Mouse (Mus musculus) neural tube, embryonic 14.5 days (tissue): ENCODE measurements around the gene Nt5c2. TPM values are rescaled to one million over a fixed set of nuclear protein-coding genes. Genes with fewer than 3 reads are reported as not detected.
"Not testable (repeated sequence)": the region's sequence is repeated elsewhere in the genome, so short reads cannot be mapped to it uniquely, and the experiment has no call there.

Experiments used
- ATAC-seq: fragments of 200-750 bp; cut with Nextera tagmentation; 2 replicates; pipeline ENCODE4 v1.8.0; 2017; ENCODE audit warnings: low read depth, mild to moderate bottlenecking, moderate TSS enrichment, moderate library complexity
- H3K27ac ChIP-seq: fragments of 300-500 bp; sonication (generic); 2 replicates; pipeline ENCODE4 v1.5.1; 2014; ENCODE audit warnings: low read depth, mild to moderate bottlenecking, control low read depth, low read length, moderate library complexity, mixed read lengths
- H3K27me3 ChIP-seq: fragments of 300-500 bp; sonication (generic); 2 replicates; pipeline ENCODE4 v1.6.1; 2014; ENCODE audit warnings: low read length; ENCODE audit not compliant: control insufficient read depth, insufficient read depth
- H3K36me3 ChIP-seq: fragments of 300-500 bp; sonication (generic); 2 replicates; pipeline ENCODE4 v1.6.1; 2014; ENCODE audit warnings: low read length, mixed read lengths; ENCODE audit not compliant: control insufficient read depth, insufficient read depth
- H3K4me1 ChIP-seq: fragments of 300-500 bp; sonication (generic); 2 replicates; pipeline ENCODE4 v1.6.1; 2014; ENCODE audit warnings: low read length; ENCODE audit not compliant: control insufficient read depth, insufficient read depth
- H3K4me2 ChIP-seq: fragments of 300-500 bp; sonication (generic); 2 replicates; pipeline ENCODE4 v1.6.1; 2014; ENCODE audit warnings: mild to moderate bottlenecking, low read depth, low read length, control low read depth
- H3K4me3 ChIP-seq: fragments of 300-500 bp; sonication (generic); 2 replicates; pipeline ENCODE4 v1.5.1; 2014; ENCODE audit warnings: low read depth, low read length, control low read depth, mixed read lengths
- H3K9ac ChIP-seq: fragments of 300-500 bp; sonication (generic); replicated peaks from 2 replicates; pipeline ENCODE4 v1.6.1; 2014; ENCODE audit warnings: low read depth, mild to moderate bottlenecking, control low read depth, low read length, mixed read lengths
- H3K9me3 ChIP-seq: fragments of 300-500 bp; sonication (generic); 2 replicates; pipeline ENCODE4 v1.6.1; 2016; ENCODE audit warnings: low read length; ENCODE audit not compliant: control insufficient read depth
- WGBS: fragments of 180-500 bp; shearing (Covaris S2); extraction: QIAGEN DNeasy Blood & Tissue Kit; methylation state at CpG from one replicate; pipeline ENCODE4 v1.1.7; 2014; 5-methylcytosine and 5-hydroxymethylcytosine counted together
- polyA plus RNA-seq: library from polyadenylated mRNA; unstranded; fragments of >200 nt; fragmentation: Nextera tagmentation; extraction: Ambion mirVana; gene quantifications from 2 replicates; pipeline ENCODE4 v1.2.1, GENCODE M21; 2014

Nt5c2 gene
- polyA plus RNA-seq, 1 experiment from 2014 or later = 80.3 TPM

DNA sequence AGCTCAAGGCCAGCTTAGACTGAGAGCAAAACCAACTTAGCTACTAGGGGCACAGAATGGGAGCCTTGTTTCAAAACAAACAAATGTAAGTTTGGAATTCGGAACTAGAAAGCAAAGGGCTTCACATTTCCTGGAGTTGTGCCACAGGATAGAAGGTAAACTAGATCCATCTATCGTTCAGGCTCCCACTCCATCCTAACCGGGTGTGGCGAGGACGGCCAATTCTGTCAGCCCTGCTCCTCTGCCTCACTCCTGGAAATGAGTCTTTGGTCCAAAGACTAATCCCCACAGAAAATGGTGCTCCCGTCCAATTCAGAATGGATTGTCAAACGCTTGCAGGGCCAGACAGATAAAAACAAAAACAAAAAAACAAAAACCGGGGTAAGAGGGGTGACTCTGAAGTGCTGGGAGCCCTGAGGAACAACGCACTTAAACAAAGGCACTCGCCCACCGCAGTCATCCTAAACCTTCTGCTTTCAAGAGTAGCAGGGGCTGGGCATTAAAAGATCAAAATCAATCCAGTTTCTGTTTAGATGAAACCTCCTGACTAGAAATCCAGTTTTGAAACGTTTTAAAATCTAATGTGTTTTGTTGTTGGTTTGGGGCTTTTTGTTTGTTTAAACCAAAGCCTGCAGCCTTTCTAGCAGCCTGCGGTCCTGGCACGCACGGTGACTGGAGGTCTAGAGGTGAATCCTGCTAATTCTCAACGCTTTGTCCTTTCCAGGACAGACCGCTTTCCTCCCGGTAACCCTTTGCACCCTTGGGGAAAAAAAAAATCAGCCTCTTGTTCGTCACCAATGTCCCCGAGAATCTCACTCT lies 1.4 kb downstream of the Nt5c2 start:
- H3K4me1 ChIP-seq = no peaks in the 10 kb centered on the region
- peak overlapping the region; percentile 71 for H3K4me2 ChIP-seq
- peak overlapping the region; percentile 68 for H3K4me3 ChIP-seq
- H3K27me3 ChIP-seq = peaks cover 7% of the 10 kb centered on the region; the same call in 1 of the 2 replicates
- H3K27ac ChIP-seq = peak overlapping the region; percentile 97
- H3K9ac ChIP-seq = peak overlapping the region; percentile 96
- no peaks in the 10 kb centered on the region for H3K36me3 ChIP-seq
- H3K9me3 ChIP-seq = no peaks in the 10 kb centered on the region
- no peak for ATAC-seq
- WGBS = 8% methylated on average over 20 of the region's 20 CpGs

DNA sequence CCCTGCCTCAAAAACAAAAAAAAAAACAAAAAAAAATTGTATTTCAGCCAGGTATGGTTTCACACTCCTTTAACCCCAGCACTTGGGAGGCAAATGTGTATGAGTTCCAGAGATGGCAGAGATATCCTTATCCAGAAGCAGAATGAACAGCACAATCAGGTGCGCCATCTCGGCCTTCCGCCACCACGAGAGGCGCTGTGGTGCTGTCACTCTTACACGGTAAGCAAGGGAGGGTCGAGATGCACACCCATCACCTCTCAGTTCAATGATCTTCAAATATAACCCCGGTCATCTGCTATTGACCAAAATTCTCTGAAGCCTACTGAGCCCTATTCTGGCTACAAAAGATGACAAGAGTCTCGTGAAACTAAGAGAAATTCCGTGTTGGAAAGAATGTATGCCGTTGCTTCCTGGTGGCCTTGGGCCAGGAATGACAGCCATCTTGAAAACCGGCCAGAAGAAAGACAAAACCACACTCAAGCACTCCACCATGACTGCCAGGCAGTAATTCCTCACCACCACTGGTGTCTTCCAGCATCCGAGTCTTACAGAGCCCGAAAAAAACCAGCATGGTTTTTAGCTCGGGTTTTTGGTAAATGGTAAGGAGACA lies 2.3 kb downstream of the Nt5c2 start:
- no peak overlapping the region for H3K27ac ChIP-seq
- no peak for ATAC-seq
- no peak overlapping the region for H3K4me2 ChIP-seq
- H3K9me3 ChIP-seq = no peaks in the 10 kb centered on the region
- peaks cover 7% of the 10 kb centered on the region; the same call in 1 of the 2 replicates for H3K27me3 ChIP-seq
- no peaks in the 10 kb centered on the region for H3K36me3 ChIP-seq
- no peaks in the 10 kb centered on the region for H3K4me1 ChIP-seq
- 88% methylated on average over 15 of the region's 15 CpGs for WGBS
- no peak overlapping the region for H3K4me3 ChIP-seq
- no peak overlapping the region for H3K9ac ChIP-seq

DNA sequence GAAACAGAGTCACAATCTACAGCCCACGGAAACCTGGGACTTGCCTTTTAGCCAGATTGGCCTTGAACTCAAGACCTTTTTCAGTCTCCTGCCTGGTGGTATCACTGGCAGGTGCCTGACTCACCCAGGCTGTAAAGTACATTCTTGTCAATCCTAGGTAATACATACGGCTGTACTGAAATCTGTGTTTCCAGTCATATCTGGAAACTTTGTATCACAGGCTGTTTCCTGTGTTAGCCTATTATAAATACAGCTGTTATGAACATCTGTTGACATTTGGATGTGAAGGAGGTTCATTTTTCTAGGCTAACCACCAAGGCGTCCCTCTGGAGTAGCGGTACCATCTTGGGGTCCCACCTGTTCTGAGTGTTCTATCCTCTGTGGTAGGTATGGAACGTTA lies 5.0 kb downstream of the Nt5c2 start:
- no peaks in the 10 kb centered on the region for H3K9me3 ChIP-seq
- H3K4me1 ChIP-seq = no peaks in the 10 kb centered on the region
- H3K9ac ChIP-seq = no peak overlapping the region
- ATAC-seq = no peak
- H3K36me3 ChIP-seq = no peaks in the 10 kb centered on the region
- no peak overlapping the region for H3K27ac ChIP-seq
- H3K4me3 ChIP-seq = no peak overlapping the region
- 91% methylated on average over 5 of the region's 5 CpGs for WGBS
- H3K27me3 ChIP-seq = peaks cover 3% of the 10 kb centered on the region; the same call in 1 of the 2 replicates
- H3K4me2 ChIP-seq = no peak overlapping the region

DNA sequence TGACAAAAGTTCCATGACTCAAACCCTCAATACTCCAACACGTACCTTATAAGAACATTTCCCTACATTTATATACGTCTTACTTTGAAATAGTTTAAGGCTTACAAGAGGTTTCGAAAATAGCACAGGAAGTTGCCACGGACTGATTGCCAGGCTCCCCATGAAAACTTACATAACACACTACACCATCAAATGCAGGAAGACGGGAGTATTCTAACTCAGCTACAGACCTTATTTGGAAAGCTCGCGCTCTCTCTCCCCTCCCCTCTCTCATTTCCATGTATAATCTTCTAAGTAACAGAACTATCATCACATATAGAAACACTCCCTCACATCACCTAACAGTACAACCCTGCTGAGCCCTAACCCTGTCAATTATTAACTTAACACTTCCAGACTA lies 5.5 kb downstream of the Nt5c2 start:
- Histone ChIP-seq H3K4me3 (no peak overlapping the region), H3K4me2 (no peak overlapping the region), H3K4me1 (no peaks in the 10 kb centered on the region), H3K27me3 (peaks cover 2% of the 10 kb centered on the region; the same call in 1 of the 2 replicates), H3K9ac (no peak overlapping the region), H3K9me3 (no peaks in the 10 kb centered on the region), H3K27ac (no peak overlapping the region), H3K36me3 (no peaks in the 10 kb centered on the region)
- ATAC-seq = no peak
- 91% methylated on average over 7 of the region's 7 CpGs for WGBS

DNA sequence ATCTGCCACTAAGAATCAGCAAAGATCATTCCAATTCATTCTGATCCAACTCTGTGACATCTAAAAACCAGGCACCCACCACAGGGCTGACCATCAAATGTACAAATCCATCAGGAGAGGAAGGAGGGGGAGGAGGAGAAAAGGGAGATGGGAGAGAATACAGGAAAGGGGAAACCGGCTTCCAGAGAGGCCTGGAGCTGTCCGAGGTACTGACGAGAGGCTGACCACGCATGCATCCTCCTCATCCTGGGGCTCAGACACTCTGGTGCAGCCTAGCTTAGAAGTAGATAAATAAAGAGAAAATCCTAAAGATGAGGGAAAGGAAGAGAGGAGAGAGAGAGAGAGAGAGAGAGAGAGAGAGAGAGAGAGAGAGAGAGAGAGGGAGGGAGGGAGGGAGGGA lies 8.6 kb downstream of the Nt5c2 start:
- no peaks in the 10 kb centered on the region for H3K36me3 ChIP-seq
- H3K9ac ChIP-seq = no peak overlapping the region
- no peak overlapping the region for H3K4me3 ChIP-seq
- H3K27ac ChIP-seq = no peak overlapping the region
- no peaks in the 10 kb centered on the region for H3K9me3 ChIP-seq
- H3K4me2 ChIP-seq = no peak overlapping the region
- no peak for ATAC-seq
- H3K27me3 ChIP-seq = no peaks in the 10 kb centered on the region
- WGBS = 6% methylated on average over 4 of the region's 4 CpGs
- H3K4me1 ChIP-seq = no peaks in the 10 kb centered on the region

DNA sequence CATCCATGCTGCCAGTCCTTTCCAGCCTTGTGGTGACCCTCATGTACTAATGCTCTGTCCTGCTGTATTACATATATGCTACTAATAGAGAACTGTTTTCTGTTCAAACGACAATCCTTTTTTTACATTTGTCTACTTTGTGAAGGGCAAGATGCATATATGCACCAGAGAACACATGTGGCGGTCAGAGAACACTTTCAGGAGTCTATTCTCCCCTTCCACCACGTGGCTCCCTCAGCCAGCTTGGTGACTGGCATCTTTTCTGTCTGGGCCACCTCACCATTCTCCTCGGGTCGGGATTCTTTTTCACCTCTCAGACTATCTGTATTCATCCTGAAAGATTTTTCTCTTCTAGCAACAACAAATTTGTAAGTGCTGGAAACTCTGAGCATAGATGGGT lies 9.1 kb downstream of the Nt5c2 start:
- Histone ChIP-seq H3K4me2 (no peak overlapping the region), H3K4me3 (no peak overlapping the region), H3K4me1 (no peaks in the 10 kb centered on the region), H3K36me3 (no peaks in the 10 kb centered on the region), H3K27ac (no peak overlapping the region), H3K27me3 (no peaks in the 10 kb centered on the region), H3K9ac (no peak overlapping the region), H3K9me3 (no peaks in the 10 kb centered on the region)
- ATAC-seq = no peak
- WGBS = 61% methylated on average over 5 of the region's 5 CpGs

DNA sequence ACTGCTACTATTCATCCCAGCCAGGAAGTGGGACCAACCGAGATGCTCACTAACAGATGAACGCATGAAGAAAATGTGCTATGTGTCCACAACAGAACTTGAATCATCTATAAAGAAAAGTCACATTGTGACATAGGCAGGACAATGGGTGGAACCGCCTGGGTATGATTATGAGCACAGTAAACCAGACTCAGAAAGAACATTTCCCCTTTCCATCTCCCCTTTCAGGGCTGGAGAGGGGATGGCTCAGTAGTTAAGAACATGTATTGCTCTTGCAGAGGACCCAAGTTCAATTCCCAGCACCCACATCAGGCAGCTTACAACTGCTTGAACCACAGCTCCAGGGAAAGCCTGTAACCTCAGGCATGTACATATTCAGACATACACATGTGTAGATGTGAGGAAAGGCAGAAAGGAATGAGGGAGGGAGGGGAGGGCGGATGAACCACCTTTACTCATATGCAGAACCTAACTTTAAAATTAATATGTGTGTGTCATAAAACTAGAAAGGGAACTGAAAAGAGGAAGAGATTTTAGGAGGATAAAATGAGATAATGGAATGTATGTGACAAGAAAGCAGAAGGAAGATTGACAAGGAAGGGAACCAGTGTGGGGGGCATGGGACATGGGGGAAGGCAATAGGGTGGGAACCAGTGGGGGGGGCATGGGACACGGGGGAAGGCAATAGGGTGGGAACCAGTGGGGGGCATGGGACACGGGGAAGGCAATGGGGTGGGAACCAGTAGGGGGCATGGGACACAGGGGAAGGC lies 11.0 kb downstream of the Nt5c2 start:
- no peak overlapping the region for H3K27ac ChIP-seq
- H3K27me3 ChIP-seq = no peaks in the 10 kb centered on the region
- no peak overlapping the region for H3K4me3 ChIP-seq
- no peak for ATAC-seq
- H3K9ac ChIP-seq = no peak overlapping the region
- 79% methylated on average over 6 of the region's 6 CpGs for WGBS
- H3K36me3 ChIP-seq = no peaks in the 10 kb centered on the region
- H3K4me1 ChIP-seq = no peaks in the 10 kb centered on the region
- no peak overlapping the region for H3K4me2 ChIP-seq
- no peaks in the 10 kb centered on the region for H3K9me3 ChIP-seq

DNA sequence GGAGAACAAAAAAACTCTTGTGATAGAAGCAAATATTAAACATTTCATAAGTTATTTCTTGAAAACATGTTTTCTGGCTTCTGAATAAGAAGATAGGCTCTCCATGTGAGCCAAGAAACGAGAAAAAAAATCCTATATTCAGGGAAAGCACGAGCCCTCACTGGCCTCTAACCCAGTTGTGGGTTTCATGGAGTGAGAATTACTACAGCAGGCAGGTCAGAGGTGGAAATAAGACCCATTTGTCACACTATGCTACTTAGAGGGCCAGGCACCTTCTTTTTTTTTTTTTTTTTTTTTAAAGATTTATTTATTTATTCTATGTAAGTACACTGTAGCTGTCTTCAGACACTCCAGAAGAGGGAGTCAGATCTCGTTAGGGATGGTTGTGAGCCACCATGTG lies 14.6 kb downstream of the Nt5c2 start:
- H3K4me2 ChIP-seq, H3K27me3 ChIP-seq, ATAC-seq, H3K9ac ChIP-seq, H3K36me3 ChIP-seq, H3K27ac ChIP-seq, H3K4me1 ChIP-seq, H3K4me3 ChIP-seq, H3K9me3 ChIP-seq: not testable (repeated sequence)
- WGBS = 86% methylated on average over 2 of the region's 3 CpGs

DNA sequence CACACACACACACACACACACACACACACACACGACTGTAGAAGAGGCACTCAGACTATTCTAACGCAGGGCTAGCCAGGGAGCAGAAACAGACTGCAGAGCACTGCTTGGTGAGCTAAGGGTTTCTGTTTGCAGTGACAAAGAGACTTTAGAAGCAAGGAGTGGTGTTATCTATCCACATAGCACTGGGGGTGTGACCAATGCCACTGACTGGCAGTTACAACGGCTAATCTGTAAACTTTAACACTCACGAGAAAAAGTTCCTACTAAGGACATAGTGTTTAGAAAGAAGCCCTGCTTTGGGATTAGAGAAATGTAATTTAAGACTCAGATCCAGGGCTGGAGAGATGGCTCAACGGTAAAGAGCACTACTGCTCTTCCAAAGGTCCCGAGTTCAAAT lies 15.2 kb downstream of the Nt5c2 start:
- Histone ChIP-seq H3K36me3 (no peaks in the 10 kb centered on the region), H3K27me3 (no peaks in the 10 kb centered on the region), H3K4me2 (no peak overlapping the region), H3K27ac (no peak overlapping the region), H3K4me3 (no peak overlapping the region), H3K9me3 (no peaks in the 10 kb centered on the region), H3K9ac (no peak overlapping the region), H3K4me1 (no peaks in the 10 kb centered on the region)
- 91% methylated on average over 6 of the region's 6 CpGs for WGBS
- no peak for ATAC-seq
